Mouse (Mus musculus): ENCODE results near the gene Kntc1. TPM values are rescaled to one million over a fixed set of nuclear protein-coding genes. Genes with fewer than 3 reads are reported as not detected.

Kntc1 gene
- polyA plus RNA-seq, 1 experiment from 2014 or later, result 4.9 TPM

GRCm38 (mm10) chr5:123832309-123832708, 82.8 kb downstream of the Kntc1 start:
- no peak for ATAC-seq (ENCODE audit: low FRiP score, low TSS enrichment)
- H3K9ac ChIP-seq (ENCODE audit: low read length), result no peak overlapping the region
- H3K4me2 ChIP-seq (replicated peaks; ENCODE audit: low read depth), result no peak overlapping the region
- no peak overlapping the region for H3K27ac ChIP-seq (replicated peaks)
- H3K36me3 ChIP-seq (ENCODE audit: control insufficient read depth, insufficient read depth, low read length), result no peaks in the 10 kb centered on the region
- TF ChIP-seq CTCF (IDR thresholded peaks at IDR 0.05; ENCODE audit: low read depth) (no peak), EP300 (optimal IDR thresholded peaks at IDR 0.05) (no peak)
- 85% methylated on average over 7 of the region's 7 CpGs for WGBS
- H3K9me3 ChIP-seq (ENCODE audit: control insufficient read depth, low read length), result no peaks in the 10 kb centered on the region
- H3K27me3 ChIP-seq (ENCODE audit: control insufficient read depth, insufficient read depth, low read length), result no peaks in the 10 kb centered on the region
- no peak overlapping the region for H3K4me3 ChIP-seq (ENCODE audit: low read depth, low read length)
- DNase-seq (ENCODE audit: low spot score), result no peak
- H3K4me1 ChIP-seq (replicated peaks; ENCODE audit: control insufficient read depth, insufficient read depth), result no peaks in the 10 kb centered on the region

DNA sequence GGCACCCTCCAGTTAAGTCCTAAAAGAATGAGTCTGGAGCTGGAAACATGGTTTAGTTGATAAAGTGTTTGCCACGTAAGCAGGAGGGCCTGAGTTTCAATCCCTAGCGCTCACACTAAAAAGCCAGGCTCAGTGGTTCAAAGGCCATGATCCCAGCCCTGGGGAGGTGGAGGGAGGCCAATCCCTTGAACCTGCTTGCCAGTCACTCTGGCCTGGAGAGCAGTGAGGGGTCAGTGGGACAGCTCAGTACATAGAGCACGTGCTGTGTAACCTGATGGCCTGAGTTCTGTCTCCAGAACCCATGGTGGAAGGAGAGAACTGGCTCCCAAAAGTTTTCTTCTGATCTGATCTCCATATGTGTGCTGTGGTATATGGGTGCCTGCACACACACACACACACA, 85.3 kb downstream of the Kntc1 start:
- TF ChIP-seq CTCF (IDR thresholded peaks at IDR 0.05; ENCODE audit: low read depth) (no peak), EP300 (optimal IDR thresholded peaks at IDR 0.05) (no peak)
- Histone ChIP-seq H3K9ac (ENCODE audit: low read length) (no peak overlapping the region), H3K36me3 (ENCODE audit: control insufficient read depth, insufficient read depth, low read length) (no peaks in the 10 kb centered on the region), H3K4me3 (ENCODE audit: low read depth, low read length) (no peak overlapping the region), H3K4me1 (replicated peaks; ENCODE audit: control insufficient read depth, insufficient read depth) (no peaks in the 10 kb centered on the region), H3K27me3 (ENCODE audit: control insufficient read depth, insufficient read depth, low read length) (no peaks in the 10 kb centered on the region), H3K9me3 (ENCODE audit: control insufficient read depth, low read length) (no peaks in the 10 kb centered on the region), H3K27ac (replicated peaks) (no peak overlapping the region), H3K4me2 (replicated peaks; ENCODE audit: low read depth) (no peak overlapping the region)
- ATAC-seq (ENCODE audit: low FRiP score, low TSS enrichment), result no peak
- DNase-seq (ENCODE audit: low spot score), result no peak
- 86% methylated on average over 3 of the region's 3 CpGs for WGBS

DNA sequence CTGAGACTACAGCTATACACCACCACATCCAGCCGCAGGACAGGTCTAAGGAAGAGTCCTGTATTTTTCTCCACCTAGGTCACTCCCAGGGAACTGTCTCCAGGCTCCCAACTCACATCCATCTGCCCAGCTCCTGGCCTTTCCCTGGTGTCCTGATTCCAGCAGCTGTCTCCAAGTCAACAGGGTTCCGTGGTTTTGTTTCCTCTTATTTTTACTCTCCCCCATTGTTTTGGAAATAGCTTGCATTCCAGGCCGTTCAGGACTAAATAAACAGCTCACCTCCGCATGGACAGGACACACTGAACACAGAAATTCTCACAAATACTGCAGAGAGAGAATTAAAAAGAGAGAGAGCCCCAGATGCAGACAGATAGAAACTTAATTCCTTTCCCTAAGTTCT, 87.9 kb downstream of the Kntc1 start:
- no peak overlapping the region for H3K4me2 ChIP-seq (replicated peaks; ENCODE audit: low read depth)
- no peak for DNase-seq (ENCODE audit: low spot score)
- H3K4me1 ChIP-seq (replicated peaks; ENCODE audit: control insufficient read depth, insufficient read depth), result peaks cover 2% of the 10 kb centered on the region; the same call in 1 of the 2 replicates
- no peak overlapping the region for H3K4me3 ChIP-seq (ENCODE audit: low read depth, low read length)
- H3K9me3 ChIP-seq (ENCODE audit: control insufficient read depth, low read length), result no peaks in the 10 kb centered on the region
- no peaks in the 10 kb centered on the region for H3K36me3 ChIP-seq (ENCODE audit: control insufficient read depth, insufficient read depth, low read length)
- H3K27me3 ChIP-seq (ENCODE audit: control insufficient read depth, insufficient read depth, low read length), result no peaks in the 10 kb centered on the region
- WGBS, result 45% methylated on average over 4 of the region's 4 CpGs
- no peak for ATAC-seq (ENCODE audit: low FRiP score, low TSS enrichment)
- no peak overlapping the region for H3K9ac ChIP-seq (ENCODE audit: low read length)
- TF ChIP-seq EP300 (optimal IDR thresholded peaks at IDR 0.05) (no peak), CTCF (IDR thresholded peaks at IDR 0.05; ENCODE audit: low read depth) (no peak)
- H3K27ac ChIP-seq (replicated peaks), result peak overlapping the region; percentile 61; the same call in 1 of the 2 replicates

GRCm38 (mm10) chr5:123842221-123842934, 92.9 kb downstream of the Kntc1 start:
- Histone ChIP-seq H3K27ac (replicated peaks) (peak overlapping the region; percentile 79), H3K36me3 (ENCODE audit: control insufficient read depth, insufficient read depth, low read length) (no peaks in the 10 kb centered on the region), H3K4me1 (replicated peaks; ENCODE audit: control insufficient read depth, insufficient read depth) (peaks cover 2% of the 10 kb centered on the region; the same call in 1 of the 2 replicates), H3K4me2 (replicated peaks; ENCODE audit: low read depth) (no peak overlapping the region), H3K9ac (ENCODE audit: low read length) (no peak overlapping the region; the same call in 1 of the 2 replicates), H3K4me3 (ENCODE audit: low read depth, low read length) (no peak overlapping the region), H3K9me3 (ENCODE audit: control insufficient read depth, low read length) (no peaks in the 10 kb centered on the region), H3K27me3 (ENCODE audit: control insufficient read depth, insufficient read depth, low read length) (no peaks in the 10 kb centered on the region)
- ATAC-seq (ENCODE audit: low FRiP score, low TSS enrichment) (peak; percentile 85), DNase-seq (ENCODE audit: low spot score) (peak; percentile 47)
- WGBS, result 38% methylated on average over 11 of the region's 11 CpGs
- TF ChIP-seq CTCF (IDR thresholded peaks at IDR 0.05; ENCODE audit: low read depth) (no peak), EP300 (optimal IDR thresholded peaks at IDR 0.05) (no peak)

- 56% methylated on average over 3 of the region's 3 CpGs for WGBS
- Histone ChIP-seq H3K9ac (ENCODE audit: low read length) (no peak overlapping the region; the same call in 1 of the 2 replicates), H3K36me3 (ENCODE audit: control insufficient read depth, insufficient read depth, low read length) (no peaks in the 10 kb centered on the region), H3K9me3 (ENCODE audit: control insufficient read depth, low read length) (no peaks in the 10 kb centered on the region), H3K4me2 (replicated peaks; ENCODE audit: low read depth) (no peak overlapping the region), H3K4me3 (ENCODE audit: low read depth, low read length) (no peak overlapping the region), H3K4me1 (replicated peaks; ENCODE audit: control insufficient read depth, insufficient read depth) (peaks cover 2% of the 10 kb centered on the region; the same call in 1 of the 2 replicates), H3K27me3 (ENCODE audit: control insufficient read depth, insufficient read depth, low read length) (no peaks in the 10 kb centered on the region), H3K27ac (replicated peaks) (peak overlapping the region; percentile 63)
- no peak for DNase-seq (ENCODE audit: low spot score)
- ATAC-seq (ENCODE audit: low FRiP score, low TSS enrichment), result no peak
- no peak for TF ChIP-seq EP300 (optimal IDR thresholded peaks at IDR 0.05)
Measured at GRCm38 (mm10) chr5:123842935-123843282, 93.4 kb downstream of the Kntc1 start.

GRCm38 (mm10) chr5:123843816-123844215, 94.3 kb downstream of the Kntc1 start:
- no peak for DNase-seq (ENCODE audit: low spot score)
- H3K9me3 ChIP-seq (ENCODE audit: control insufficient read depth, low read length), result no peaks in the 10 kb centered on the region
- no peaks in the 10 kb centered on the region for H3K27me3 ChIP-seq (ENCODE audit: control insufficient read depth, insufficient read depth, low read length)
- no peak overlapping the region for H3K27ac ChIP-seq (replicated peaks)
- no peak overlapping the region for H3K4me3 ChIP-seq (ENCODE audit: low read depth, low read length)
- H3K4me2 ChIP-seq (replicated peaks; ENCODE audit: low read depth), result no peak overlapping the region
- TF ChIP-seq CTCF (IDR thresholded peaks at IDR 0.05; ENCODE audit: low read depth), result no peak
- no peak for TF ChIP-seq EP300 (optimal IDR thresholded peaks at IDR 0.05)
- no peak for ATAC-seq (ENCODE audit: low FRiP score, low TSS enrichment)
- H3K9ac ChIP-seq (ENCODE audit: low read length), result no peak overlapping the region
- H3K4me1 ChIP-seq (replicated peaks; ENCODE audit: control insufficient read depth, insufficient read depth), result peaks cover 2% of the 10 kb centered on the region; the same call in 1 of the 2 replicates
- 49% methylated on average over 4 of the region's 4 CpGs for WGBS
- H3K36me3 ChIP-seq (ENCODE audit: control insufficient read depth, insufficient read depth, low read length), result no peaks in the 10 kb centered on the region

All from stomach, postnatal 0 days (tissue).